Mouse (Mus musculus) ES-CJ7 (cell line): Measurements from ENCODE around the gene Cyp3a57.
"Not testable (repeated sequence)": the region's sequence is repeated elsewhere in the genome, so short reads cannot be mapped to it uniquely, and the experiment has no call there.

Source experiments
- DNase-seq: peaks from one replicate; pipeline ENCODE4 v3.0.0; 2011; ENCODE audit warnings: low read depth, low spot score

Gene Cyp3a57

GRCm38 (mm10) chr5:145344941-145345340 is at the start of gene Cyp3a57:
Gene Cyp3a57, plus strand, starts transcription at chr5:145345279.
- DNase-seq, result no peak

DNA sequence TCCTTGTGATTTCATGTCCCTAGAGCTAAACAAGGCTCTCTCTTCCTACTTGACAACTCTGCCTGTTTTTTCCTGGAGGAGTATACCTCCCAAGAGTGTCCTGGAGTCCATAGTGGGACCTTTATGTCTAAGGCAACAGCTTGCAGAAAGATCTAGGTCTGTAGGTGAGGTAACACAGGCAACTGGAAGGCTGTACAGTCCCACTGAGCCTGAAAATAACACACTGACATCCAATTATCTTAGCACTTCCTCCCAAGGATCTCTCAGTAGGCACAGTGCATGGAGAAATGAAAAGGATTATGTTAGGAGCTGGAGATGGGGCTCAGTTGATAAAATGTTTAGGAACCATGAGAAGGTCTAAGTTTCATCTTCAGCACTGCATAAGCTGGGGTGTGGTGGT is 44.6 kb upstream of the Cyp3a57 start:
- no peak for DNase-seq

- peak; percentile 82 for DNase-seq
Measured at GRCm38 (mm10) chr5:145301796-145302195, 43.3 kb upstream of the Cyp3a57 start.

DNA sequence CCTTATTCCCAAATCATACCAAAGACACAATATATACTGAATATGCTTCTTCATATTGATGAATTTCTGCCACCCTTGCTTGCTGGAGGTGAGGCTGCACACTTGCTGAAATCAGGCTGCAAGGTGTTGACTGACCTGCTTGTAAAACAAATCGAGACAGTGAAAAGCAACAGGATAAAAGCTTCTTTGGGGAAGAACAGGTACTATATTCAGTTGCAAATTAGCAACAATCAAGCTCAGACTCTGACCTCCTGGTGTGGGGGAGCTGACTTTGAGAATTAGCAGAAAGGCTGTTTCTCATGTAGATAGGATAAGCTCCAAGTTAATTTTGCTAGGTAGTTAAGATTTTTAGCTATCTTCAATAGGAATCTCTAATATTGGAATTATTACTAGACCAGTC is 42.7 kb upstream of the Cyp3a57 start:
- peak; percentile 75 for DNase-seq

DNA sequence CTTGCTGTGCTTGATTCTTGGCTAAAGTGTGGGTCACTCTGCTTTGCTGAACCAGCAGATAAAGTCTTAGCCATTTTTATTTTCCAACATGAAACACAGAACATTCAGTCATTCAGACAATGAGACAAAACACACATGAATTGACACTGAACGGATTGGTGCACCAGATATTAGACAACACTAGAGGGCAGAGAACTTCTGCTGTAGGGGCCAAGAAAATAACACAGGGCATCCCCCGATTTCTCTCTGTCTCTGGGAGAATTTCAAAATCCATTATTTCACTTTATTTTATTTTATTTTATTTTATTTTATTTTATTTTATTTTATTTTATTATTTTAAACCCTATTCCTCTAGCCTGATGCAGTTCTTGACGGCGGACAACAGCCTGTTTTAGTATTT is 38.1 kb upstream of the Cyp3a57 start:
- not testable (repeated sequence) for DNase-seq

- peak; percentile 85 for DNase-seq
Measured at GRCm38 (mm10) chr5:145307811-145308210, 37.3 kb upstream of the Cyp3a57 start.

GRCm38 (mm10) chr5:145313845-145314244 is 31.2 kb upstream of the Cyp3a57 start:
- DNase-seq, result no peak

- DNase-seq, result no peak
Measured at GRCm38 (mm10) chr5:145317141-145317540, 27.9 kb upstream of the Cyp3a57 start.

- not testable (repeated sequence) for DNase-seq
Measured at GRCm38 (mm10) chr5:145338756-145339155, 6.3 kb upstream of the Cyp3a57 start.

DNA sequence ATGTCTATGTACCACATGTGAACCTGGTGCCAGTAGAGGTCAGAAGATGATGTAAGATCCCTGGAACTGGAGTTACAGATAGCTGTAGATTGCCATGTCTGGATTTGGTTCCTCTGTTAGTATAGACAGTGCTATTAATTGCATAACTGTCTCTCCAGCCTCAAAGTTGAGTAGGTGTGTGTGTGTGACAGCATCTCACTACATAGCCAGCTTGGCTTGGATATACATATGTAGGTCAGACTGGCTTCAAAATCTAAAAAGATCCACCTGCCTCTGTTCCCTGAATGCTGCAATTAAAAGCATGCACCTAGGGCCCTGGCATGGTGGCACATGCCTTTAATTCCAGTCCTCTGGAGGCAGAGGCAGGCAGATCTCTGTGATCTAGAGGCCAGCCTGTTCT is 4.6 kb downstream of the Cyp3a57 start:
- no peak for DNase-seq

DNA sequence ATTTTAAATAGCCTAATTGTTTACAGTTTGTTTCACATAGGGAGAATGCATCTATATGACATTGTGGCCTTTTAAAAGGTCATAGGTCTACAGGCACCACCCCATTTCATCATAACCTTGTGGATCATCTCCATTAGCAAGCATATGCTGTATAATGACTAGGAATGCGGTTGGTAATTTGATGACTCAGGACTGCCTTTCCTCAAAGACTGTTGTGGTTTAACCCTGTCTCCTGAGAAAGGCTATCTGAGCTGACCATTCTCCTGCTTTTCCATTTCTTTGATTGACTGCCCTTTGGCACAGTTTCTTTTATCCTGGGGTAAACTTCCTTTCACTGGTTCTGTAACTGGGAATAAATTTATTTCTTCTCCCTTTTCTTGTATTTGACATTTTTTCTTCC is 8.0 kb downstream of the Cyp3a57 start:
- DNase-seq, result no peak

- not testable (repeated sequence) for DNase-seq
Measured at GRCm38 (mm10) chr5:145415416-145415815, 70.3 kb downstream of the Cyp3a57 start.

DNA sequence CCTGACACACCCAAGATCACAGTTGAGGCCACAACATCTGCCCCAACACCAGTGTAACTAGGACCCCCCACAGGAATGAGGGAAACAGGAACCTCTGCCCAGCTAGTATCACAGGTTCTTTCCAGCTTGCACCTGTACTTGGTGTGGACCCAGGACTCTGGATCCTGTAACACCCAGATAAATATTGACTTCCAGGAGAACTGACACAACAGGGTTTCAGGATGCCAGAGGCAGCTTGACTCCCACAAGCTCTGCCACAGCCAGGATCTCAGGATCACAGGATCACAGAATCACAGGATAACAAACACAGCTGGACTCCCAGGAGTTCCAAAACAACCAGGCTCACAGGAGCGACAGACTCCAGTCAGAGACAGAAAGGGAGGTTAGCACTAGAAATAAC is 77.2 kb downstream of the Cyp3a57 start:
- DNase-seq, result no peak

GRCm38 (mm10) chr5:145431004-145431403 is 85.9 kb downstream of the Cyp3a57 start:
- no peak for DNase-seq

DNA sequence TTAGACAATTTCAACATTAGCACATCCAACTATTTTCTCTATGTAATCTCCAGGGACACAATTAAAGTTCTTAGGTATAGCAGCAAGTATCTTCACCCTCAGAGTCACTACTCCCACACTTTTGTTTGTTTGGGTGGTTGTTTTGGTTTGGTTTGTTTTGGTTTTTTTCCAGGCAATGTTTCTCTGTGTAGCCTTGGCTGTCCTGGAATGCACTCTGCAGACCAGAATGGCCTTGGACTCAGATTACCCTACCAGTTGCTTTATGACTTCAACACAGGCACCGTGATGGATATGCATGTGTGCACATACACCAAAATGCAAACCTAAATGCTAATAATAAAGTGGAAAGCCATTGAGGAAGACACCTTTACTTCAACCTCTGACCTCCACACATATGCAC is 88.6 kb downstream of the Cyp3a57 start:
- no peak for DNase-seq
